Mouse (Mus musculus): ENCODE measurements around the gene Dock10.
A peak's percentile ranks its signal among the peaks of the same experiment; 100 is the strongest.
"Not testable (repeated sequence)": the region's sequence is repeated elsewhere in the genome, so short reads cannot be mapped to it uniquely, and the experiment has no call there.

Gene Dock10

GRCm38 (mm10) chr1:80757977-80758797, at the start of gene Dock10:
TSS of gene Dock10 (minus strand) at chr1:80758527.
- DNase-seq (ENCODE audit: low spot score): peak; percentile 38

DNA sequence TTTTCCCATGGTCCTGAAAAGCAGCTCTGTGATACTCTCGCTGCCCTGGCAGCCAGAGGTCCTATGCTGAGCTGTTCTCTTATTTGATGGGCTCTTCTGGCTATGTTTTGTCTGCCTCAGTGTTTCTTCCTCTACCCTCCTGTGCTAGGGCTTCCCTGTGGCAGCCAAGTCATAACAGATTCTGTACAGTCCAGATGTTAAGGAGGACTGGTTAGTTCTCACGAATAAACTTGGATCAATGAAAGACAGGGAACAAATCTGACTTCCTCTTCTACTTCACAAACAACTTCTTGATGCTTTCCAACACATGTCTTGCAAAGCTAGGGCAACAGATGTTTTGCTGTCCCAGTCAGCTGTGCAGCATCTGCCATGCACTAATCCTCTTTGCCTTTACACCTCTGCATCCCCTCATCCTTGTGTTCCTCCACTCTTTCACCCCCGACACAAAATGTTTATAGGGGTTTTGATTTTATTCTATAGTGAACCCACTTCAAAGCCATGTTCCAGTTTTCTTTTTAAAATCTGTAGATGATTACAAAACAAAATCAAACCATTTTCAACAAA, 48.6 kb upstream of the Dock10 start:
- DNase-seq (ENCODE audit: low spot score): no peak

DNA sequence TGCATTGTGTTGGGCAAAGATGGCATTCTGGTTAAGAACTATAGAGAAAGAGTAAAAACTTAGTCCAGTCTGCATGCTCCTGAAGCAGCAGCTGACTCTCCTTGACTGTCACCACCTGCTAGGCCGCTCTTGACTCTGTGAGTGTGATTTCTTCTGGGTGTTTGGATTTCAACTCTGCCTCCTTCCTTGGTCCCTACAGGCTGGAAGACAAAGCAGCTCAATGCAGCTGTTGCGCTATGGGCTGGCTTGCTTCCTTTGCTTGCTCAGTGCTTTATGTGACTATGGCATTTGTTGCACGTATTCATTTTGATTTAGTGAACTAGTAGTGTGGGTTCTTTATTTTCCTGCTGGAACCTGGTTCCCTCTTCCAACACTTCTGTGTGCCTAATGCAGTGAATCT, 43.7 kb upstream of the Dock10 start:
- no peak for DNase-seq (ENCODE audit: low spot score)

DNA sequence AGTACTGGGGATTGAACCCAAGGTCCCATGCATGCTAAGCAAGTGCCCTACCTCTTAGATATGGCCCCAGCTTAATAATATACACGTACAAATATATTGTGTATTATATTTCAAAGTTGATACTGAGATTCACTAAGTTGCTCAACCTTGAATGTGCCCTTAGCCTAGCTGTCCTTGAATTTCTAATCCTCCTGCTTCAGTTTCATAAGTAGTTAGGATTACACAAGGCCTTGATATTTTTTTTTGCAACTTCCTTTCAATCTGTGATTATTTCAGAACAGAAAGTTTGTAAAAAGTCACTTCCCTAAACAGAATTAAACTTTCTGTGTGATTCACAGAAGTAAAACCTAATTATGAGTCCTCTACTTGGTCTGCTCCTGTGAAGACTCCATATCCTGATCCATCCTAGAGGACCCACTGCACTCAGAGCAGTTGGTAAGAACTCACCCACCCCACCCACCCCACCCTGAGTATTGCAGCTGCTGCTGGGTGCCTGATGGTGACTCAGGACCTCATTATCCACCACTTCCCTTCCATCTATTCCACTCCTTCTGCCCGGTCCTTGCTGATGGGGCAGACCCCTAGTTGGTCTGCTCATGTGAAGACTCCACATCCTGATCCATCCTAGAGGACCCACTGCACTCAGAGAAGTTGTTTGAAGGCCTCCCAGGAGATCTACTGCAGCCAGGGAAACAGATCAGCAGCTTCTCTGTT, 26.9 kb upstream of the Dock10 start:
- DNase-seq (ENCODE audit: low spot score): no peak

DNA sequence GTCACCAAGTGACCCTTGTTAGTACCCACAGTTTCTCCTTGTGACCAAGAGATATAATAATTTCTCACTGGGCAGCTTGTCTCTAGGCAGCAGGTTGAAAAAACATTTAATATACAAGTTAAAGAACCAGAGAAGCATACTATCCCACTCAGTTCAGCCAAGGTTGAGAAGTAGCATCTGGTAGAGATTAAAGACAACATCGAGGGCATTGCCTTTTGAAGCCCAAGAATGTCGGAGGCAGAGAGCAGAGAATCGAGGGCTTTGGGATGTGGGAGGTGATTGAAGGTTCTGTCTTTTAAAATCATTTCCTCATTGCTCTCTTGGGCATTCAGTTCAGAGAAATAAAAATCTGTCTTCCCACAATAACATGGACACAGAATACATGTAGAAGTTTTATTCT, 25.8 kb upstream of the Dock10 start:
- no peak for DNase-seq (ENCODE audit: low spot score)

- DNase-seq (ENCODE audit: low spot score): no peak
These were observed 7.2 kb upstream of the Dock10 start for GRCm38 (mm10) chr1:80765504-80765903.

DNA sequence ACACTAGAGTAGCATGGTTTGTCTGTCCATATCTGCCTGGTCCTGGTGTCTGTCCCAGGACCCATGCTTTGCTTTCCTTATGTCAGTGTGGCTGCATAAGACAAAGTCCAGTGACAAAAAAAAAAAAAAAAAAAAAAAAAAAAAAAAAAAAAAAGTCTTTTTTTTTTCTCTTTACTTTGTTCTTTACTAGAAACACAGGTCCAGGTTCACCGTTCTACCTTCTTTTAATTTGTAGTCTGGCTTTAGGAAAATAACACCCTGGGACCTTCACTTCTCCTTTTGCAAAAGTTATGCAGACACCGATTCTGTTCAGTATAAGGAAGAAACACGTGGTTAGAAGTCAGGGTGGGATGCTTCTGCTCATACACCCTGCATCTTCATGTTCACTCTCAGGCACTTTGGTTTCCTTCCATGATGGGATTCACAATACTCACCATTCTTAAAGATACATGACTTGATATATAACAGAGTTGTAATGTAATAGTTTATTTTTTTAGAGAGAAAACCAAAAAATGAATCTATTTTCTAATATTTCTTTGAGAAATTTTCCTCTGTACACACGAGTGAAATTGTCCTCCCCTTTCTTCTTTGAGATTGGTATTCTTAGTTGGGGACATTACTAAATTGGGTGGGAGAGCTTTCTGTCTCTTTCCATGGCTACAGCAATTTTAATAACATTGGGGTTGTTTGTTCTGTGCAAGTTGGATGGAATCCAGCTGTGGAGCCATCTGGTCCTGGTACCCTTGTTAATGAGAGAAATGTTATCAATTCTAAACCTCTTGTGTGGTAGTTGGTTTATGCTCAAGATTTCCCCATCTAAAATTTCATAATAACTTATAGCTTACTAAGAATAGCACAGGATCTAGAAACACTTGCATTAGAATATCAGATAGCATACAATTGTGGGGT, 5.0 kb upstream of the Dock10 start:
- DNase-seq (ENCODE audit: low spot score): no peak

DNA sequence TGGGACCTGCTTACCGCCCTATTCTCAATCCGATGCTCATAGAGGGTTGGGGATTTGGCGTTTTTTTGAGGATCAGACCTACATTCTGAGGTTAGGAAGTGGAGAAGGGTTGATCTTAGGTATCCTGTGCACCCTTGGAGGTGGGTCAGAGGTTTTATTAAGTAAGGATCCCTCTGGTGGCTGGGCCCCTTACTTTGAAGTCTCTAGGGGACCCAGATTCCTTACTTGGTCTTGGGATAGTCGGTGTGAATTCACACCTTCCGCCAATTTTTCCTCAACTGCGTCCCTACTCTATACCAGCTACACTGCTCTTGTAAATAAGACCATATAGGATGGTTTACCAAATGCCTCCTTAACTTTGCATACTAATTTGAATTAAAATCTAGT, 464 bp upstream of the Dock10 start:
- DNase-seq (ENCODE audit: low spot score): no peak

DNA sequence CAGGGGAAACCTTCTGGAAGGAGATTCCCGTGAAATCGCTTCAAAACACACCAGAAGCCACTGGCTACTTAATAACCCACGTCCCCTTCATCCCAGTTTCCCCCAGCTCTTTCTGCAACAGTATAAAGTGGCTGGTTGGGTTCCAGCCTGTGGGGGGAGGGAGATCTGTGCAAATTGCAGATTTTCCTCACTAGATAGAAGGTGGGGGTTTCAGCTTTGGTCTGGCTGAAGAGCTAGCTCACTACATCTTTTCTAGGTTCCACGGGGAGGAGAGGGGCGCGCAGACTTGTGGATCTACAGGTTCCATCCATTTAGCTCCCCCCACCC, 714 bp downstream of the Dock10 start:
- no peak for DNase-seq (ENCODE audit: low spot score)

DNA sequence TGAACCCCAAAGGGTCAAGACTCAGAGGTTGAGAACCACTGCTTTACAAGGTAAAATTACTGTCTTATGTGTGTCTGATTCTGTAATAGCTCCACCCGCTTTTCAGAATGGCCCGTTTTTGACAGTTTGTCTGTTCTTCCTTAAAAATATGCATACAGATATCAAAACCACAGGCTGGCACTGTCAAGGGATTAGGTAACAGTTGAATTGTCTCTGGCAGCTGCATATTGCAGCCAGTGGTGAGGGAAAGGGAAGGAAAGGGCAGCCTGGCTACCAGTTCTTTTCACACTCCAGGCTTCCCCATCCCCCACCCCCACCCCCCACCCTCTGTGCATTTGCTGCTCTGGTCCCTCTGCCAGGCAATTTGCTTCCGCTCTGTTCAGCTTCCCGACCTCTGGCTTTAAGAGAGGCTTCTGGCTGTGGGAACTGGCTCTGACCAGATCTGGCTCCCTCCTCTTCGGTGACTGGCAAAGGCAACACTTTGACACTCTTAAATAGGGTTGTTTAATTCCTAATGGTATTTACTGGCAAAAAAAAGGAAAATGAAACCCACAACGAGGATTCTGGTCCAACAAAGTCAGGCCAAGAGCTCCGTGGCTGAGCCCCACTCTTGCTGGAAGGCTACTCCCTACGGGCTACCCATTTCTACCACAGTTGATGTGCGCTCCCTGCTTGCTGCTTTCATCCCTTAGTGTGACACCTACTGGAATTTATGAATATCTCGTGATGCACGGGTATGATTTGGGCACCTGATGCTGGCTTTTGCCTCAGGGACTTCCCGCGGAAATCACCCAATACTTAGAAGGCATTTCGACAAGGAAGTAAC, 1.3 kb downstream of the Dock10 start:
- peak; percentile 6 for DNase-seq (ENCODE audit: low spot score)

DNA sequence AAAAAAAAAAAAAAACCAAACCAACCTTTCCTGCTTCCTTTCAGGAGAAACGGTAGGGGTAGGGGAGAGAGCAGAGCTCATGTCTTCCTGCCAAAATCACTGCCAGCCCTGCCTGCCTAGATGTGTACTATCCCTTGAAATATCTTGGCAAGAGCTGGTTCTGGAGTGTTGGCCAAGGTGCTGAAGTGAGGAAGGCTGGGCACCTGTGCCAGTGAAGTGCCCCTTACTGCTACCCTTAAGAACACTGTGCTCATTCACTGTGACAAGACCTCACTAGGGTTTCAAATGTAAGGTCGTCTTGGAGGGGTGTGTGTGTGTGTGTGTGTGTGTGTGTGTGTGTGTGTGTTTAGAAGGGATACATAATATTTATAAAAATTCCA, 2.3 kb downstream of the Dock10 start:
- DNase-seq (ENCODE audit: low spot score): no peak

GRCm38 (mm10) chr1:80755296-80756059, 2.8 kb downstream of the Dock10 start:
- no peak for DNase-seq (ENCODE audit: low spot score)

GRCm38 (mm10) chr1:80749122-80749521, 9.2 kb downstream of the Dock10 start:
- not testable (repeated sequence) for DNase-seq (ENCODE audit: low spot score)

GRCm38 (mm10) chr1:80746691-80747463, 11.4 kb downstream of the Dock10 start:
- no peak for DNase-seq (ENCODE audit: low spot score)

DNA sequence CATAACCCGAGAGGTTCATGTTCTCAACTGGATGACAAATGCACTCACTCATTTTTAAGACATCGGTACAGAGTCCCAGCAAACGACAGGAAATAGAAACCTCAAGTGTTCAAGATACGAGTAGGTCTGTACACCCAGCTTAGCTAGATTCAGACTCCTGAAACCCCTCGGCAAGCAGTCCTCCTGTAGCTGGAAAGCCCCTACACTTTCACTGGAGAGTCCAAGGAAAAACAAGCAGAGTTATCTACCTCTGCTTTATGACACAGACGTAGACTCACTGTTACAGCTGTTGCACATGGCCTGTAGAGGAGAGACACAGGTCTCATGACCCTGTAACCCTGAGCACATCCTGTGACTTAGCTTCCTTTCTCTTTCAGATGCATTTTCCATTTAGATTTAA, 12.1 kb downstream of the Dock10 start:
- DNase-seq (ENCODE audit: low spot score): no peak

- no peak for DNase-seq (ENCODE audit: low spot score)
These were observed 18.9 kb downstream of the Dock10 start for GRCm38 (mm10) chr1:80739472-80739871.

- no peak for DNase-seq (ENCODE audit: low spot score)
These were observed 20.4 kb downstream of the Dock10 start for GRCm38 (mm10) chr1:80737812-80738391.

- no peak for DNase-seq (ENCODE audit: low spot score)
These were observed 27.7 kb downstream of the Dock10 start for GRCm38 (mm10) chr1:80730582-80730981.

GRCm38 (mm10) chr1:80730174-80730573, 28.2 kb downstream of the Dock10 start:
- DNase-seq (ENCODE audit: low spot score): no peak
